Comparison of ENCODE assay signal across 9 mouse cellular contexts in genomic region chr9:63146856-63147274, GRCm38 (mm10). TPM values are rescaled to one million over a fixed set of nuclear protein-coding genes. Genes with fewer than 3 reads are reported as not detected.
DNase-seq lines count a peak whose midpoint lies in the region; ATAC-seq and TF ChIP-seq lines count a peak whose summit lies in the region.
"Had no signal": no experiment of that assay in that cellular context is flagged by ENCODE, and none has a peak within 500 bp of the region (broad histone marks: within the 10 kb centered on the region; RNA-seq: fewer than 3 reads in every experiment).

No protein-coding gene starts in this region.

- H3K4me2 ChIP-seq in kidney, postnatal 0 days (ENCODE audit: low read length), result peak overlapping the region; percentile 44; the same call in 1 of the 2 replicates
- peak overlapping the region; percentile 61 for H3K4me2 ChIP-seq in neural tube, embryonic 13.5 days

- under 1% methylated on average over 19 of the region's 20 CpGs for WGBS in kidney, postnatal 0 days
- WGBS in limb, embryonic 10.5 days, result 1% methylated on average over 20 of the region's 20 CpGs
- WGBS in neural tube, embryonic 13.5 days, result under 1% methylated on average over 20 of the region's 20 CpGs
- WGBS in thymus, adult 2 months, result 4% methylated on average over 20 of the region's 20 CpGs

- H3K9me3 ChIP-seq in kidney, postnatal 0 days (replicated peaks; ENCODE audit: low read length), result no peaks in the 10 kb centered on the region
- no peaks in the 10 kb centered on the region for H3K9me3 ChIP-seq in limb, embryonic 10.5 days (replicated peaks)
- H3K9me3 ChIP-seq in neural tube, embryonic 13.5 days, result no peaks in the 10 kb centered on the region

- H3K27me3 ChIP-seq in kidney, postnatal 0 days (ENCODE audit: insufficient read depth, low read length), result peaks cover 99% of the 10 kb centered on the region
- peaks cover 100% of the 10 kb centered on the region for H3K27me3 ChIP-seq in limb, embryonic 10.5 days (ENCODE audit: low read depth, poor library complexity, severe bottlenecking)
- H3K27me3 ChIP-seq in neural tube, embryonic 13.5 days, result peaks cover 99% of the 10 kb centered on the region
- peaks cover 55% of the 10 kb centered on the region for H3K27me3 ChIP-seq in thymus, adult 2 months (ENCODE audit: control insufficient read depth, insufficient read depth, low read length)

- DNase-seq in kidney, postnatal 0 days (ENCODE audit: low spot score), result no peak
- no peak for DNase-seq in kidney, adult 8-10 months
- peak; percentile 58 for DNase-seq in limb, embryonic 10.5 days (ENCODE audit: low spot score)
- DNase-seq in thymus, adult 2 months, result no peak
- DNase-seq in layer of hippocampus, adult 11-12 months (ENCODE audit: low spot score), result no peak
- no peak for DNase-seq in ovary, postnatal 10 days (ENCODE audit: low spot score)
- DNase-seq: lung, postnatal 4 days had no signal

- H3K27ac ChIP-seq in kidney, postnatal 0 days, result no peak overlapping the region
- no peak overlapping the region for H3K27ac ChIP-seq in embryonic fibroblast, embryonic 13.5 days (ENCODE audit: insufficient read depth, low read length)
- no peak overlapping the region for H3K27ac ChIP-seq in limb, embryonic 10.5 days
- peak overlapping the region; percentile 93 for H3K27ac ChIP-seq in neural tube, embryonic 13.5 days (replicated peaks)
- H3K27ac ChIP-seq in thymus, adult 2 months (ENCODE audit: control insufficient read depth, insufficient read depth, low read length), result no peak overlapping the region

- H3K9ac ChIP-seq in kidney, postnatal 0 days (ENCODE audit: low read depth, low read length), result no peak overlapping the region
- H3K9ac ChIP-seq in neural tube, embryonic 13.5 days, result peak overlapping the region; percentile 74

- peak overlapping the region; percentile 23; the same call in 1 of the 2 replicates for H3K4me3 ChIP-seq in kidney, postnatal 0 days (replicated peaks; ENCODE audit: low read depth, low read length)
- H3K4me3 ChIP-seq in embryonic fibroblast, embryonic 13.5 days (ENCODE audit: insufficient read depth, low read length), result peak overlapping the region; percentile 22; the same call in 1 of the 2 replicates
- peak overlapping the region; percentile 28 for H3K4me3 ChIP-seq in limb, embryonic 10.5 days
- H3K4me3 ChIP-seq in neural tube, embryonic 13.5 days, result peak overlapping the region; percentile 51
- H3K4me3 ChIP-seq in thymus, adult 2 months (ENCODE audit: control insufficient read depth, insufficient read depth, low read length), result no peak overlapping the region

- no peak for TF ChIP-seq CTCF in kidney, postnatal 0 days (IDR thresholded peaks at IDR 0.05; ENCODE audit: low read depth)
- no peak for TF ChIP-seq CTCF in embryonic fibroblast, embryonic 13.5 days (IDR thresholded peaks at IDR 0.05; ENCODE audit: borderline replicate concordance, insufficient read depth, low read length)
- TF ChIP-seq CTCF in thymus, adult 2 months (IDR thresholded peaks at IDR 0.05; ENCODE audit: borderline replicate concordance, control insufficient read depth, extremely low read depth, insufficient read depth, low read length, poor library complexity), result no peak

- no peaks in the 10 kb centered on the region for H3K36me3 ChIP-seq in kidney, postnatal 0 days (ENCODE audit: insufficient read depth, low read length)
- H3K36me3 ChIP-seq in limb, embryonic 10.5 days, result no peaks in the 10 kb centered on the region
- no peaks in the 10 kb centered on the region for H3K36me3 ChIP-seq in neural tube, embryonic 13.5 days
- H3K36me3 ChIP-seq in thymus, adult 2 months (ENCODE audit: control insufficient read depth, insufficient read depth, low read length), result no peaks in the 10 kb centered on the region

- TF ChIP-seq POLR2A in embryonic fibroblast, embryonic 13.5 days (IDR thresholded peaks at IDR 0.05; ENCODE audit: low read depth, low read length), result no peak
- no peak for TF ChIP-seq POLR2A in thymus, adult 2 months (IDR thresholded peaks at IDR 0.05; ENCODE audit: control insufficient read depth, extremely low read depth, insufficient read depth, low read length, poor library complexity)

- peaks cover 37% of the 10 kb centered on the region for H3K4me1 ChIP-seq in kidney, postnatal 0 days (replicated peaks; ENCODE audit: insufficient read depth, low read length)
- no peaks in the 10 kb centered on the region for H3K4me1 ChIP-seq in embryonic fibroblast, embryonic 13.5 days (ENCODE audit: control insufficient read depth, insufficient read depth, low read length)
- H3K4me1 ChIP-seq in limb, embryonic 10.5 days, result peaks cover 88% of the 10 kb centered on the region
- peaks cover 91% of the 10 kb centered on the region for H3K4me1 ChIP-seq in neural tube, embryonic 13.5 days (replicated peaks)
- H3K4me1 ChIP-seq in thymus, adult 2 months (replicated peaks; ENCODE audit: control insufficient read depth, insufficient read depth, low read length), result peaks cover 20% of the 10 kb centered on the region

- no peak for ATAC-seq in kidney, postnatal 0 days (replicated peaks; ENCODE audit: low FRiP score, low read depth)
- peak; percentile 12; the same call in 1 of the 2 replicates for ATAC-seq in neural tube, embryonic 13.5 days (ENCODE audit: low read depth)

RNA-seq across cellular contexts. Expression of gene Skor1, which starts 1.9 kb away (rescaled TPM):
- not detected in 2 replicates for polyA plus RNA-seq in kidney, postnatal 0 days (2015; fragmentation: Nextera tagmentation; extraction: Ambion mirVana)
- not detected in 2 replicates for polyA plus RNA-seq in embryonic fibroblast, embryonic 13.5 days (2011; ENCODE audit: insufficient read length, low read depth, missing spikeins)
- 0.10 and 0.14 TPM in 2 replicates for polyA plus RNA-seq in limb, embryonic 10.5 days (2016; fragmentation: Nextera tagmentation; extraction: Ambion mirVana)
- 25.4 and 27.9 TPM in 2 replicates for polyA plus RNA-seq in neural tube, embryonic 13.5 days (2015; fragmentation: Nextera tagmentation; extraction: Ambion mirVana)
- polyA plus RNA-seq in thymus, adult 2 months (2012; rRNA removed), result 0.04 and 0.09 TPM in 2 replicates

Comparison
In these comparisons a context has a peak if more than half of its experiments do, and no peak if none do; other contexts are left out.
1. RNA of gene Skor1, which starts 1.9 kb away (polyA plus RNA-seq): 25.4 to 27.9 TPM in neural tube, embryonic 13.5 days; 0.10 to 0.14 TPM in limb, embryonic 10.5 days, 0.04 to 0.09 TPM in thymus, adult 2 months, not detected in kidney, postnatal 0 days and not detected in embryonic fibroblast, embryonic 13.5 days; every median in the first group is over 10 times any median in the second.